Mouse (Mus musculus) brown adipose tissue, adult 24 weeks (tissue): ENCODE measurements at regions not wholly inside any gene's neighbourhood (a gene's known extent, or its start where the extent isn't known, plus 50 kb on each side); places are given as distances from the start of the nearest gene placed in this dataset.

Experiments used
- H3K27ac ChIP-seq: fragments of 200-500 bp; replicated peaks from 2 replicates; pipeline ENCODE4 v1.5.1; 2012; ENCODE audit warnings: low read depth, mild to moderate bottlenecking, low read length
- H3K4me1 ChIP-seq: fragments of 200-500 bp; 2 replicates; pipeline ENCODE4 v1.6.1; 2012; ENCODE audit warnings: low read length, mixed read lengths; ENCODE audit not compliant: control insufficient read depth, insufficient read depth, insufficient read length
- H3K4me3 ChIP-seq: fragments of 200-500 bp; 2 replicates; pipeline ENCODE4 v1.5.1; 2012; ENCODE audit warnings: low read depth, mild to moderate bottlenecking, low read length, moderate library complexity; ENCODE audit not compliant: insufficient read depth

DNA sequence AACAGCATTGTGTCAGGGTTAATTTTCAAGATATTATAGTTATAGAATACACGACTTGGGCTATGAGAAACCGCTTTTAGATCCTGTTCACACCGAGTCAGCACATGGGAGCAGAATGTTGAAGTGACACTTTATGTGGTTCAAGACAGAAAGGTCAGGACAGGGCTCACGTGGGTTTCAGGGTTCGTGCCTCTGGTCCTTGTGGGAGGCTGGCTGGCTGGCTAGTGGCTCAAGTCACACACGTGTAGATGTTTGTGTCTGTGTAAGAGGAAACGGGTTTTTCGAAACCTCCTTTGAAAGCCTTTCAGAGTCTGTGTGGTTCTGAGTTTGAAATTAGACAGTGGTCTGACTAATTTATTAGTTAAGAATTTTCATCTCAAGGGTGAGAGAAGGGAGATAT lies 255.3 kb downstream of the Foxa2 start:
- Histone ChIP-seq H3K4me3 (no peak overlapping the region), H3K27ac (no peak overlapping the region), H3K4me1 (no peaks in the 10 kb centered on the region)

DNA sequence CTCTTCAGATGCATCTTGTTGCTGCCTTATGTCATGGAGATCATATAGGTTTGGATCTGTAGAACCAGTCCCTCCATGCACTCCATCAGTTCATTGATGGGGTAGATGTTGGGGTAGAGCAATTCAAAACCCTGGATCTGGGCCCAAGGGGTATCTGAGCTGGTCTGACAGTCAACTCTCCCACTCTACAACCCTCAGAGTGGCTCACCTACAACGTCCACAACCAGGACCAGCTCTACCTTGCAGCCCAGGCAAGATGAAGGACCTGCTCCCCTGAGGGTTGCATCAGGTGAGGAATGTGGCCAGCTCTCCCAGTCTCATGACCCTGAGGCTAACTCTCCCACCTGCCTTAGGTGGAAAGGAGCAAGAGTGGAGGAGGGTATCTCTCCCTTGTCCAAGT lies 256.9 kb downstream of the Foxa2 start:
- Histone ChIP-seq H3K4me3 (no peak overlapping the region), H3K4me1 (no peaks in the 10 kb centered on the region), H3K27ac (no peak overlapping the region)

DNA sequence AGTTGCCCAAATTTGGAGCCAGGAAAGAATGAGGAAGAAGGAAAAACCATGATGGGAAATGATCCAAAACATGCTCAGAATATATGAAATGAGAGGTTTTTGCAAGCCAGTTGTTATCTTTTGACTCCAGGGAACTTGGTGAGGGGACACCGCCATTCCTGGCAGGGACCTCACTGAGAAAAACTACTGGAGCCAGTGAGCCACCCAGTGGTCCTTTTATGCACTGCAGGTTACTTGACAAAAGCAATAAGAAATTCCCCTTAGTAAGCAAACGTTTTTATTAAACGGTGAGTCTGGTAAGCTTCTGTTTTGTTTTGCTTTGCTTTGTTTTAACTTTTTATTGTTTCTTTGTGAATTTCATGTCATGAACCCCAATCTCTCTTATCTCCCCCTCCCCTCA lies 257.5 kb downstream of the Foxa2 start:
- no peak overlapping the region for H3K27ac ChIP-seq
- H3K4me3 ChIP-seq, result no peak overlapping the region
- no peaks in the 10 kb centered on the region for H3K4me1 ChIP-seq

DNA sequence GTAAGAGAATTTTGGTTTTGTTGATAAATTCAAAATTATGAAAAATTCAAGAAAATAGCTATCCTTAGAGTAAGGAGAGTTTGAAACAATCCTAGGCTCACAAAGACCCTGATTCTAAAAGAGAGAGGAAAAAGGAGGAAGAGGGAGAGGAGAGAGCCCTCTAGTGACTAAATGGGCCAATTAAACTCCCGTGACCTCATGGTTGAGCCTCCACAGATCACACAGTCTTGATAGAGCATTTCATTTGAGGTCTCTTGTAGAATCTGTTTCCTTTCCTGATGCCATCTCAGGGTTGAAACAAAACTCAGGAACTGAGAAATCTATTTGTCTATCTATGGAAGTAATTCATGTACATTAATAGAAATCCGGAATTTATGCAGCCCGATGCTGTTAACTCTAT lies 258.8 kb downstream of the Foxa2 start:
- H3K4me1 ChIP-seq, result no peaks in the 10 kb centered on the region
- no peak overlapping the region for H3K27ac ChIP-seq
- no peak overlapping the region for H3K4me3 ChIP-seq

DNA sequence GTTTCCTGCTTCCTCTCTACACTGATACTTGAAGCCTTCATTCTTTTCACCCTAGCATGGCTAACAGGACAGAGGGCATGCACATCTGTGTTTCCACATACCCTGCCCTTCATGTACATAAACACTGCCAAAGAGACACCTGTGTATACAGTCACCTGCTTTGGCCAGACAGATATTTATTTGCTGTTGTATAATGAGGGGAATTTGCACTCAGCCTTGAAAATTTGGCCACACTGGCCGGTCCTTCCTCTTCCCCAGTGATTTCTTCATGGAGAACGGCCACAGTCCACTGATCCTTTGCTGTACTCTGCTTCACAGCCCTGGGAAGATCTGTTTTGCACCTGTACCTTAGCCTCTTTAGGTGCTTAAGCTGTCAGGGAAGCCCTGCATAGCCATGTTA lies 264.3 kb downstream of the Foxa2 start:
- Histone ChIP-seq H3K4me3 (no peak overlapping the region), H3K27ac (no peak overlapping the region), H3K4me1 (no peaks in the 10 kb centered on the region)

DNA sequence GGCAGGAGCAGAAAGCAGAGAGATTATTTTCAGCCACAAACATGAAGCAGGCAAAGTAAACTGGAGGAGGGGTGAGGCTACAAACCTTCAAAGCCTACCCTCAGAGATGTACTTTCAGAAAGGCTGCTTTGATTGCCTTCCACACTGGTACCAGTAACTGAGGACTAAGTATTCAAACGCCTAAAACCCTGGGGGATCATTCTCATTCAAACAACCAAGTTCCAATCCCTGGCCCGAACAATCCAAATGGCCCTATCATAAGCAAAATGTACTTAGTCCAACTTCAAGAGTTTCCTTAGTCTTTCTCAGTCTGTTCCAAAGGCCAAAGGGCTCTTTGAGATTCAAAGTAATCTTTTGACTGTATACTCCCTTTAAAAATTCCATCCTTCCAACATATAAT lies 270.5 kb downstream of the Foxa2 start:
- no peak overlapping the region for H3K27ac ChIP-seq
- no peak overlapping the region for H3K4me3 ChIP-seq
- no peaks in the 10 kb centered on the region for H3K4me1 ChIP-seq

DNA sequence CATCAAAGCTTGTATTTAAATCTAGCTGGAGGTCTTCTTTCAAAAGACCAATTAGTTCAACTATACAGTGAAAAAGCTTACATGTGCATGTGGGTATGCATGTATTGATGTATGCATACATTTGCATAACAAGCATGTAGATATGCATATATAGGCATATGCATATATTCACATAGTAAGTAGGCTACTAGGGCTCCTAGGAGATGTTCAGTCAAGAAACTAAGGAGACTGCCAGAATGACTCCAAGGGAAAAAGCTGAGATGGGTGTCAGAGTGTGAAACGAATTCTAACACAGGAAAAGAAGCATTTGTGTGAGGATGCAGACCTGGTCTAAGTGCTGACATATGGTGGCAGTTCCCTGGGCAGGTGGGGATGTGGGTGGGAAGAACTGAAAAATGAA lies 274.2 kb downstream of the Foxa2 start:
- H3K27ac ChIP-seq, result no peak overlapping the region
- no peak overlapping the region for H3K4me3 ChIP-seq
- no peaks in the 10 kb centered on the region for H3K4me1 ChIP-seq

DNA sequence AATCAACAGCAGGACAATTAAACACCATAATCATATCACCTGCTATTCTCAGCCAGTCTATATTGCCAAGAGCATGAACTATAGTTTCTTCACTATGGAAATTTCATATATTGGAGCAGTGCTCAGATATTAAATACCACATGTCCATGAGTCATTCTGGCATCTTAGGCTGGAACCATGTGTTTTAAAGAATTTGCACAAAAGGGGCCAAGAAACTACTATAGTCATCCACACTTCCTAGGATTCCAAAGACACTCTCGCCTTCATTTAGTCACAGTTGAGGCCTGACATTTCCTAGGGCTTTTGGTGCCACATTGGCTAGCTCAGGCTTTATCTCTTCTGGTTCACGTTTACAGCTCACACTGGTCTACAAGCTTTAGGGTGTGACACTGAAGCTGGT lies 293.7 kb downstream of the Foxa2 start:
- H3K4me3 ChIP-seq, result no peak overlapping the region
- no peak overlapping the region for H3K27ac ChIP-seq
- no peaks in the 10 kb centered on the region for H3K4me1 ChIP-seq

DNA sequence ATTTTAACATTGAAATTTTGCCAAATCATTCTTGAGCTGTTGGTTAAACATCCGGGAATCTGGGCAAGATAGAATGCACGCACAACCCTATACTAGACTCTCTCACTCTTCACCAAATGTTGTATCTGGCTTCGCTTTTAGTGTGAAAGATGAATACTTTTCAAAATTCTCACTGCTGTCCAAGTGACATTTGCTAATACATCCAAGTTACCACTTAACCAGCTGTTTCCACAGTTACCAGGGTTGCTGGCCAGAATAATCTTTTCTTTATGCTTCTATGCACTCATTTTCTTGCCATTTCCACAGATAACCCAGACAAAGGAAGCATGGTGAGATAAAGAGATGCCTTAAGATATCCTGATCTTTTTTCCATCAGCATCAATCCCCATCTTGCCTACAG lies 294.9 kb downstream of the Foxa2 start:
- Histone ChIP-seq H3K27ac (no peak overlapping the region), H3K4me1 (no peaks in the 10 kb centered on the region), H3K4me3 (no peak overlapping the region)

DNA sequence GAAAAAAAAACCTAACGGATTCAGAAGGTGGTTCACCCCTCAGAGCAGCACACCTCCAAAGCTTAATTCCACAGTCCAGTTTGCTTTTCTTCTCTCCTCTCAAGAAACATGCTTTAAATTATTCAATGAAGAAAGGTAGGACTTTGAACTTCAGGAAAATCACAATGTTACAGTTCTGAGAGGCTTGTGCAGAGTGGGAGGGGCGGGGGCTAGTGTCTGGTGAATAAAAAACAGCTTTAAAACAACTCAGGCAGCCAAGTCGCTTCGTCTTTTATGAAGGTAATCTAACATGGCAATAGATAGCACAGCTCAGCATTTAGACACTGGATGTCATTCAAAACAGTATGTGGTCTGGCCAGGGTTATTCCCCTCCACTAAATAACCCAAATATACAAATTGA lies 298.8 kb downstream of the Foxa2 start:
- Histone ChIP-seq H3K27ac (no peak overlapping the region), H3K4me3 (no peak overlapping the region), H3K4me1 (no peaks in the 10 kb centered on the region)

DNA sequence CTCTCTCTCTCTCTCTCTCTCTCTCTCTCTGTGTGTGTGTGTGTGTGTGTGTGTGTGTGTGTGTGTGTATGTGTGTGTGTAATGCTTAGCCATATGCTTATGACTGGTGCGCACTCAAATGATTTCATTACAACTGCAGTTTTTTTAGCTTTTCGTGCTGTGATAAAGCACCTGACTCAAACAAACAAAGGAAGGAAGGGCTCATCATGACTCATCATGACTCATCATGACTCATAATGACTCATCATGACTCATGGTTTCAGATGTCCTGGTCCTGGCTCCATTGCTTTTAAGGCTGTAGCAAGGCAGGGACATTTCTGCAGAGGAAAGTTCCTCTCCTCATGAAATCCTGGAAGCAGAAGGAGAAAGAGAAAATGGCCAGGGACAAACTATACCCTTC lies 302.9 kb downstream of the Foxa2 start:
- H3K27ac ChIP-seq, result no peak overlapping the region
- H3K4me1 ChIP-seq, result no peaks in the 10 kb centered on the region
- no peak overlapping the region for H3K4me3 ChIP-seq

DNA sequence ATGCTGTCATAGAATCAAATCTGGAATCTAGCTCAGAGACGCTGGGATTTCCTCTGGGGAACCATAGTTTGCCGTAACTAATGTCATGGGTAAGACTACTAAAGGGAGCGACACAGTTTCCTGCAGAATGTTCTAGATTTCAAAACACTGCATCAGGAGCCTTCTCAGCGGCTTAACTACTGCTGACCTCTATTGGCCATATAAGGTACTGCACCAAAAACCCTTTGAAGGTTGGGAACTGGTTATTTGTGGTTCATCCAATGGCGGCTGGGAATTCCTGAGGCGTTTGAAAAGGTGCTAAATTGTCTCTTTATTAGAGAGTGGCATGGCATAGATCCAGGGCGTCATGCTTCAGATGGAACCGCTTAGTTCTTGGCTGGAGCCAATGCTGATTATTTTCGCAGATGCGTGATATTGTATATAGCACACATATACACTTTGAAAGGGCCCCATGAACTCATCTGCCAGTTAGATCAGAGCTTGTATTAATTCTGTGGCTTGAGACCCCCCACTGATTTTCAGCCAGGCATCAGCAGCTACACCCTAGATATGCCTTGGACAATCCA lies 308.4 kb downstream of the Foxa2 start:
- Histone ChIP-seq H3K4me1 (no peaks in the 10 kb centered on the region), H3K4me3 (no peak overlapping the region), H3K27ac (no peak overlapping the region)

DNA sequence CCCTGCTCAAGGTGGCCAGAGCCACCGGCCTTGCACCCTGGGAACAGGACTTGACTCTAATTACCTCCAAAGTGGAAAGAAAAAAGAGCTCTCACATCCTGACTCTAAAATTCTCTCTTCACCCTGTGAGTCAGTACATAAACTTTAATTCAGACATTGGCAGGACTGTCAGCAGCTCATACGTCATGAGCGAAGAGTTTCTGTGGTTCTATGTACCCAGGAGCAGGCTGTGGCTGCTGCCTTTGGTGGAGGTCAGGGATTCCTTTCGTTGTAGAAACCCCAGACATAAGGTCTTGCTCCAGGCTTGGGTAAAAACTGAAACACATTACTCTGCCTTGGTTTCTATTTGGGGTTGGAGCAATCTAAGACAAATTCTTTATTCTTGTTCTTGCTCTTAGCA lies 319.4 kb downstream of the Foxa2 start:
- Histone ChIP-seq H3K4me3 (no peak overlapping the region), H3K27ac (no peak overlapping the region), H3K4me1 (no peaks in the 10 kb centered on the region)

DNA sequence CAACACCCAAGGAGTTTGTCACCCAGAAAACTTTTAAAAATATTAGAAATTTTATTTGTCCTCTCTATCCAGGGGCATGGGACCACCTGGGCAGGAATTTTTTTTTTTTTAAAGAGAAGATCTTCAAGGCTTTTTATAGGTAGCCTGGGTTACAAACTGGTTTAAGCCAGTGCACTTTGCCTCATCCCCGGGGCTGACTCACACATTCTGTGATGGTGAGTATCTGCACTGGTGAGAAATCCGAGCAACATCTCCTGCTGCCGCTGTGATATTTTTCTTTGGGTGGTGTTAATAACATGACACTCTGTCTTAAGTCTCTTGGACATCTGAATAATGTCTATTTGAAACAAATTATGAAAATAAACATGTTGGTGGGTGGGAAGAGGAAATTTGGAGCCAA lies 327.8 kb downstream of the Foxa2 start:
- H3K4me1 ChIP-seq, result no peaks in the 10 kb centered on the region
- no peak overlapping the region for H3K4me3 ChIP-seq
- H3K27ac ChIP-seq, result no peak overlapping the region

DNA sequence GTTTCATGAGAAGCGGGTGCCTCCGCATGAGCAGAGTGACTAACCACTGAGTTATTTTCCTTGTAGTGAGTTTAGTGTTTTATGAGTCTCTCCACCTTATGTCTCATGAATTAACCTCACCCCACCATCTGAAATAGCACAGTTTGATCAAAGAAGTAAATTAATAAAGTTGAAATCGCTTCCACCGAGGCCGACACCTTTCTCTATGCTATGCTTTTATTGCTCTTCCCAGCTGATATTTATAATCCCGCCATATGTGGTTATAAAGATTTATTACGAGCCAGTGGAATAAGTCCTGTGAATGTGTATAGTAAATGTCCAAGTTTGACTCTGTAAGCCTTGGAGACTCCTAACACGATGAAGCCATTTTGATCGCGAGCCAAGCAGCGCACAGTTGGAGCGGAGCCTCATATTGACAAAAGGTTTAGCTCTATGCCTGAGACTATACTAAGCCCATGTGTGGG lies 329.3 kb downstream of the Foxa2 start:
- Histone ChIP-seq H3K27ac (no peak overlapping the region), H3K4me3 (no peak overlapping the region)

DNA sequence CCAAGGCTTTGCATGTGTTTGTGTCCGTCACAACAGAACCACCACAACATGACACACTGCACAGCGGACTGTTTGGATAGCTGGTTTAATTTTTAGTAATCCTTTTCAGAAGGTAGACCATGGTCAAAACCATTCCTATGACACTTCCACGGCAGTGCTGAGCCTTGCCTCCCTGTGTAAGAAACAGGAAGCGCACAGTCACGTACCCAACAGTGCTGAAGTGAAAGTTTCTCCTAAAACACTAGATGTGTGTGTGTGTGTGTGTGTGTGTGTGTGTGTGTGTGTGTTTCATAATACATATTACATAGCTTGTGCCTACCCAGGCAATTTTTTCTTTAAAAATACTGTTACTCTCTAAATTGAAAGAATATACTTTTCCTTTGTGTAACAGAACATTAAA lies 331.0 kb downstream of the Foxa2 start:
- no peak overlapping the region for H3K27ac ChIP-seq
- H3K4me1 ChIP-seq, result no peaks in the 10 kb centered on the region
- H3K4me3 ChIP-seq, result no peak overlapping the region

More for the DNA sequence above, 329.3 kb downstream of the Foxa2 start:
- no peaks in the 10 kb centered on the region for H3K4me1 ChIP-seq
